Mouse (Mus musculus) embryonic facial prominence, embryonic 10.5 days (tissue): ENCODE results near the gene Tmem8b. TPM values are rescaled to one million over a fixed set of nuclear protein-coding genes. Genes with fewer than 3 reads are reported as not detected.

ENCODE experiments used
- DNase-seq: peaks from one replicate; pipeline ENCODE4 v3.0.0-alpha.2; 2017; ENCODE audit warnings: low spot score
- H3K27ac ChIP-seq: fragments of 300-500 bp; sonication (generic); replicated peaks from 2 replicates; pipeline ENCODE4 v1.5.1; 2016; ENCODE audit warnings: mild to moderate bottlenecking
- H3K27me3 ChIP-seq: fragments of 300-500 bp; sonication (generic); replicated peaks from 2 replicates; pipeline ENCODE4 v1.6.1; 2016; ENCODE audit warnings: low read depth, mild to moderate bottlenecking; ENCODE audit not compliant: poor library complexity, severe bottlenecking
- H3K36me3 ChIP-seq: fragments of 300-500 bp; sonication (generic); replicated peaks from 2 replicates; pipeline ENCODE4 v1.6.1; 2016; ENCODE audit warnings: mild to moderate bottlenecking, moderate library complexity
- H3K4me1 ChIP-seq: fragments of 300-500 bp; sonication (generic); 2 replicates; pipeline ENCODE4 v1.6.1; 2016
- H3K4me3 ChIP-seq: fragments of 300-500 bp; sonication (generic); 2 replicates; pipeline ENCODE4 v1.5.1; 2016; ENCODE audit warnings: mild to moderate bottlenecking, moderate library complexity
- H3K9me3 ChIP-seq: fragments of 300-500 bp; sonication (generic); 2 replicates; pipeline ENCODE4 v1.6.1; 2016; ENCODE audit warnings: mild to moderate bottlenecking
- WGBS: fragments of 180-500 bp; shearing (Covaris S2); methylation state at CpG from one replicate; pipeline ENCODE4 v1.1.7; 2016; 5-methylcytosine and 5-hydroxymethylcytosine counted together
- polyA plus RNA-seq: library from polyadenylated mRNA; unstranded; fragments of >200 nt; fragmentation: Nextera tagmentation; extraction: Ambion mirVana; gene quantifications from 2 replicates; pipeline ENCODE4 v1.2.1, GENCODE M21; 2016

Tmem8b gene
- polyA plus RNA-seq, 1 experiment from 2014 or later: 5.1 TPM

DNA sequence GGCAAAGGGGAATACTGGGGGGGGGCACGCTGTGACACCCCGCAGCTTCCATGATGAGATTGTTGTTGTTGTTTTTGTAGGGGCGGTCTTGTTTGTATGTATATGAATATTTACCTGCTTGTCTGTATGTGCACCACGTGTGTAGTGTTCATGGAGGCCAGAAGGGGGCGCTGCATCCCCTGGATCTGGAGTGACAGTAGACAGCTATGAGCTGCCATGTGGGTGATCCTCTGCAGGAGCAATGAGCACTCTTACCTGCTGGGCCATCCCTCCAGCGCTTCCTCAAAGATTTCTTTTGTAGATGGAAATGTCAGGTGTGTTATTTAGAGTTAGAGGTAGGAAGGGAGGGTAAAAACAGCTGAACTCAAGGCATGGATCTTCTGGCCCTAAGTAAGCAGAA, 34.7 kb downstream of the Tmem8b start:
- Histone ChIP-seq H3K9me3 (no peaks in the 10 kb centered on the region), H3K4me3 (no peak overlapping the region), H3K4me1 (no peaks in the 10 kb centered on the region; the same call in 1 of the 2 replicates), H3K27ac (no peak overlapping the region), H3K27me3 (peaks cover 8% of the 10 kb centered on the region; the same call in 1 of the 2 replicates), H3K36me3 (no peaks in the 10 kb centered on the region)
- DNase-seq: no peak
- WGBS: 75% methylated on average over 6 of the region's 6 CpGs

DNA sequence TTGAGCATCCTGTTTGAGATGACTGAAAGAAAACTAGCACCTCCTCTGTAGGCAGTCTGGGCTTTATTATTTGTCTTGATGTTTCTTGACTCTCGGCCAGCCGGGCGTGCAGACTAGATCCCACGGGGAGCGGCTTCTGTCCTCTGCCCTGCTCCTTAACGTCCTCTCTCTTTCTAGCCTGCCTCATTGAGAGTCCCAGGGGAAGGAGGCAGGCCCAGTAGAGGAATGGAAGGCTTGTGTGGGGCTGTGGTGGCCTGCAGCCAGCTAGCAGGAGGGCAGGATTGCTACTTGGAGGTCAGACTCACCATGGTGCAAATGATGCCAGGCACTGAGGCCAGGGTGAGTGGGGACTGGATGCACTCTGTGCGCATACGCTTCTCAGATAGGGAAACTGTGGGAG, 35.1 kb downstream of the Tmem8b start:
- Histone ChIP-seq H3K27ac (no peak overlapping the region), H3K9me3 (no peaks in the 10 kb centered on the region), H3K4me3 (no peak overlapping the region), H3K36me3 (no peaks in the 10 kb centered on the region), H3K4me1 (no peaks in the 10 kb centered on the region; the same call in 1 of the 2 replicates), H3K27me3 (peaks cover 8% of the 10 kb centered on the region; the same call in 1 of the 2 replicates)
- DNase-seq: no peak
- WGBS: 83% methylated on average over 8 of the region's 8 CpGs

DNA sequence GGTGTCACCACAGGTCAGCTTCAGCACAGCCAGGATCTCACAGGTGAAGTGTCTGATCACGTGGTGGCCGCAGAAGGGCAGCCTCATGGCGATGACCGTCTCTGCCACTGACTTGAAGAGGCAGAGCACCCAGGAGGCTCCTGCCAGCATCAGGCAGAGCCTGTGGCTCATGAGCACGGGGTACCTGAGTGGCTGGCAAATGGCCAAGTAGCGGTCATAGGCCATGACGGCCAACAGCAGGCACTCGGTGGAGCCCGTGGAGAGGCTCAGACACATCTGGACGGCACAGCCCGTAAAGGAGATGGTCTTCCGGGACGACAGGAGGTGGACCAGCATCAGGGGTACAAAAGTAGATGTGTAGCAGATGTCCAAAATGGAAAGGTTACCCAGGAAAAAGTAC, 37.2 kb downstream of the Tmem8b start:
- H3K9me3 ChIP-seq: no peaks in the 10 kb centered on the region
- no peaks in the 10 kb centered on the region for H3K36me3 ChIP-seq
- no peak overlapping the region for H3K27ac ChIP-seq
- peaks cover 8% of the 10 kb centered on the region; the same call in 1 of the 2 replicates for H3K27me3 ChIP-seq
- H3K4me1 ChIP-seq: no peaks in the 10 kb centered on the region; the same call in 1 of the 2 replicates
- 93% methylated on average over 13 of the region's 13 CpGs for WGBS
- H3K4me3 ChIP-seq: no peak overlapping the region
- DNase-seq: no peak

DNA sequence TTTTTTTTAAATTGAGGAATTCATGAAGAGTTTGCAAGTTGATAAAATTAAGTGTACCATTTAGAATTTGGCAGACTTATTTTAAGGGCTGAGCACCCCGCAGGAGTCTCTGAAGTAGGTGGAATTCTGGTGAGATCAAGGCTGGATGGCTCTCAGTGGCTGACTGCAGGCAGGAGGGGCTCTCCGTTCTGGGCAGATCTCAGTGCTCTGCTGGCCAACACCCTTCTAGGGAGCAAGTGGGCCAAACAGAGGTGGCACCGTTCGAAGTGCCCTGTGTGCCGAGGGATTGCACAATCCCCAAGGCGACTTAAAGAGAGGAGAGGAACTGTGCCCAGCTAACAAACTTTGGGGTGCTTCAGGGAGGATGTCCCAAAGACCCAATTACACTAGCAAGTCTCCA, 41.1 kb downstream of the Tmem8b start, which contains the start of gene Olfr71:
Gene Olfr71 (minus strand): TSS at position 387 of the 400 bp plus-strand sequence.
- Histone ChIP-seq H3K27me3 (peaks cover 15% of the 10 kb centered on the region; the same call in 1 of the 2 replicates), H3K4me1 (peaks cover 2% of the 10 kb centered on the region; the same call in 1 of the 2 replicates), H3K27ac (no peak within 1 kb of the TSS), H3K36me3 (no peaks in the 10 kb centered on the region), H3K9me3 (no peaks in the 10 kb centered on the region), H3K4me3 (no peak within 1 kb of the TSS)
- WGBS: 74% methylated on average over 6 of the region's 6 CpGs
- DNase-seq: no peak

DNA sequence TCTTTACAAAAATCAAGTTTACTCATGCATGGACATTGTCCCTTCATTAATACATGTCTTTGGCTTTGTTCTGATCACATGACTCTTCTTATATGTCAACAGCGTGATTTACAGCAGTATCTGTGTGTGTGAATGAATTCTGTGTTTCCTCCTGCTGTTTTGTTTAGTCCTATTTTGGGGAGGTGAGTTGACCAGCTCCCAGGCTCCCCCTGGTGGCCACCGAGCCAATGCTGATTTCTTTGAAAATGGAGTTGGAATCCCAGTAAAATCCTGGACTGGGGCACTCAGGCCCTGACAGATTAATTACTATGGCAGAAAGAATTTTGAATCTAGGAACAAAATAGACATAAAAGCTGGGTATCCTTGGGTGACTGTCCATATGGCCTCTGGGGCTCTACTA, 43.0 kb downstream of the Tmem8b start:
- H3K4me1 ChIP-seq: peaks cover 2% of the 10 kb centered on the region; the same call in 1 of the 2 replicates
- 0 out of 2 replicates have a peak, but pooled peaks cover 6% of the 10 kb centered on the region for H3K27me3 ChIP-seq
- peak; percentile 85 for DNase-seq
- 5% methylated on average over 2 of the region's 2 CpGs for WGBS
- H3K27ac ChIP-seq: no peak overlapping the region
- H3K36me3 ChIP-seq: no peaks in the 10 kb centered on the region
- no peak overlapping the region for H3K4me3 ChIP-seq
- H3K9me3 ChIP-seq: no peaks in the 10 kb centered on the region

DNA sequence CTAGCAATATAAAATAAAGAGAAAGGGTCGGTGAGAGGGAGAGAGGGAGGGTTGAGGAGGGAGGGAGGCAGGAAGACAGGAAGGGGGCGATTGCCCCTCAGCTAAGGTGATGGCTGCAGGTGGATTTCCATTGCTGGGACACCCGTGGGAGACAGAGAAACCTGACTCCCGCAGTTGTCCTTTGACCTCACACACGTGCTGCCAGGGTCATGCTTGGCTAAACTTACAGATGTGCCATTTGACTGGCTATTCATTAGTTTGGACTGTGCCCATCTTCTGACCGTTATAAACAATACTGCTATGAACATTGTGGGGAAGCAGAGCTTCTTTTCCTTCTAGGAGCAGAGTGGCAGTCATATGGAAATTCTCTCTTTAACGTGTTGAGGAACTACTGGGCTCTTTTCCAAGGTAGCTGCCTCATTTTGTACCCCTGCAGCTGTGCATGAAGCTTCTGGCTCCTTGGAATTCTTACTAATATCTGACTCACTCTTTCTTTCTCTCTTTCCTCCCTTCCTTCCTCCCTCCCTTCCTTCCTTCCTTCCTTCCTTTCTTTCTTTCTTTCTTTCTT, 45.0 kb downstream of the Tmem8b start:
- DNase-seq: no peak

DNA sequence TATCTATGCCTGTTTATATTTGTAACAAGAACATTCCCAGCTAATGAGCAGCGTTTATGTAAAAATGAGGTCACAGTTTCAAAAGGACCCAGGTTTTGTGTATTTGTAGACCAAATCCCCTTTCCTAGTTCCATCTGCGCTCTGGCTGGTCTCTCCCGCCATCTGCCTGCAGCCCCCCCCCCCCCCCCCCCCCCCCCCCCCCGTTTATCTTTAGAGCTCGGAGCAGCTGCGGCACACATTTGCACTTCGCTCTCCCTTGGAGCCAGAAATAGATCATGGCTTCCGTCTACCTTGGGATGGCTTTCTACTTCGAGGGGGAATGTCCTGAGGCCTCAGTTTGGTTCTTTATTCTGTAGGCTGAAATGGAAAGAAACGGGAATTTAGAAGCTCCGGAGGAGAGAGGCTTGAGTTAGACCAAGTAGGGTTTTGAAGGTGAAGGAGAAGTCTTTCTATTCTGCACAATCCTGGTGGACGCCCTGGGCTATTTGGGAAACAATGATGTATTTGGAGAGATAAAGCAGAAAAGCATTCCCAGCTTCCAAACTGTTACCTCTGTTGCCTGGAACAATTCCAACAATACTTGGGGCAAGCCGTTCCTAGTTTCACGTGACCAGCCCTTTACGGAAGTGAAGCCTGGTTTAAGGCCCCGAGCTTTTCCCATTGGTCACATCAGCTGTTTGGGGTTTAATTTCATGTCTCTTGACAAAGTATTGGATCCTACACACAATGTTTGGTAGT, 51.9 kb downstream of the Tmem8b start:
- WGBS: 63% methylated on average over 15 of the region's 16 CpGs
- Histone ChIP-seq H3K4me3 (no peak overlapping the region), H3K4me1 (no peaks in the 10 kb centered on the region), H3K27me3 (no peaks in the 10 kb centered on the region), H3K36me3 (no peaks in the 10 kb centered on the region), H3K27ac (no peak overlapping the region), H3K9me3 (no peaks in the 10 kb centered on the region)
- DNase-seq: no peak

More for the DNA sequence above, 45.0 kb downstream of the Tmem8b start:
- H3K9me3 ChIP-seq: no peaks in the 10 kb centered on the region
- no peak overlapping the region for H3K4me3 ChIP-seq
- no peaks in the 10 kb centered on the region for H3K36me3 ChIP-seq
- WGBS: 37% methylated on average over 7 of the region's 7 CpGs
- H3K27me3 ChIP-seq: 0 out of 2 replicates have a peak, but pooled peaks cover 6% of the 10 kb centered on the region
- 0 out of 2 replicates have a peak, but pooled peaks cover 2% of the 10 kb centered on the region for H3K4me1 ChIP-seq
- no peak overlapping the region for H3K27ac ChIP-seq

DNA sequence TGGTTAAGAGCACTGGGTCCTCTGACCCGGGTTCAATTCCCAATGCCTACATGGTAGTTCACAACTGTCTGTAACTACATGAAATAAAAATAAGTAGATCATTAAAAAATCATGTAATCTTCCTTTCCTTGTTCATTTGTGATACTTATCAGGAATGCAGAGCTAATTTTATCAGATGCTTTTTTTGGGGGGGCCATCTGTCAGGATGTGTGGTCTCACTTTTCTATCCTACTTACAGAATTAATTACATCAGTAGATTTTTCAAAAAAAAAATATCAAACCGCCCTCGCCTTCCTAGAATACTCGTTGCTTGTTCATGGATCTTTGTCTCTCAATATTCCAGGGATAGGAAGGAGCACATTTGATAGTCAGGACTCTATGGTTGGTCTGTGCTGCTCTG, 53.4 kb downstream of the Tmem8b start:
- Histone ChIP-seq H3K27me3 (no peaks in the 10 kb centered on the region), H3K4me1 (peaks cover 10% of the 10 kb centered on the region), H3K9me3 (no peaks in the 10 kb centered on the region), H3K36me3 (no peaks in the 10 kb centered on the region), H3K27ac (no peak overlapping the region), H3K4me3 (no peak overlapping the region)
- no peak for DNase-seq
- WGBS: 95% methylated on average over 4 of the region's 4 CpGs

DNA sequence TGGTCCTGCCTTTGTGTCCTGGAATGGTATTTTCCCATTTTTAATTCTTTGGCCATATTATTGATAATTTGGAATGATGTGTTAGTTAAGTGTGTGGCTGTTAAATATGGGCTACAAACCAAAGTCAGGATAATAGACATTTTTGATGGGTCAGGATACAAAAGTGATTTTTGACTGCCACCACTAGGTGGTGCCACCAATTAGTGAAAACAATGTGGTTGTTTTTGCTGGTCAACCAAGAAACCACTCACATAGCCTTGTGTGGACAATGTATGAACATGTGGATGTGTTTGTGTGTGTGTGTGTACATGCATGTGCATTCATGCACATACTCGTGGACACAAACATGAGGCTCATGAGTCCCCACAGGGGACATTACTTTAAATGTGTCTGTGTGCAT, 56.0 kb downstream of the Tmem8b start:
- peak; percentile 34 for DNase-seq
- Histone ChIP-seq H3K36me3 (no peaks in the 10 kb centered on the region), H3K4me1 (peaks cover 29% of the 10 kb centered on the region), H3K27ac (no peak overlapping the region), H3K4me3 (no peak overlapping the region), H3K9me3 (no peaks in the 10 kb centered on the region), H3K27me3 (no peaks in the 10 kb centered on the region)
- 47% methylated on average over 1 of the region's 1 CpGs for WGBS

DNA sequence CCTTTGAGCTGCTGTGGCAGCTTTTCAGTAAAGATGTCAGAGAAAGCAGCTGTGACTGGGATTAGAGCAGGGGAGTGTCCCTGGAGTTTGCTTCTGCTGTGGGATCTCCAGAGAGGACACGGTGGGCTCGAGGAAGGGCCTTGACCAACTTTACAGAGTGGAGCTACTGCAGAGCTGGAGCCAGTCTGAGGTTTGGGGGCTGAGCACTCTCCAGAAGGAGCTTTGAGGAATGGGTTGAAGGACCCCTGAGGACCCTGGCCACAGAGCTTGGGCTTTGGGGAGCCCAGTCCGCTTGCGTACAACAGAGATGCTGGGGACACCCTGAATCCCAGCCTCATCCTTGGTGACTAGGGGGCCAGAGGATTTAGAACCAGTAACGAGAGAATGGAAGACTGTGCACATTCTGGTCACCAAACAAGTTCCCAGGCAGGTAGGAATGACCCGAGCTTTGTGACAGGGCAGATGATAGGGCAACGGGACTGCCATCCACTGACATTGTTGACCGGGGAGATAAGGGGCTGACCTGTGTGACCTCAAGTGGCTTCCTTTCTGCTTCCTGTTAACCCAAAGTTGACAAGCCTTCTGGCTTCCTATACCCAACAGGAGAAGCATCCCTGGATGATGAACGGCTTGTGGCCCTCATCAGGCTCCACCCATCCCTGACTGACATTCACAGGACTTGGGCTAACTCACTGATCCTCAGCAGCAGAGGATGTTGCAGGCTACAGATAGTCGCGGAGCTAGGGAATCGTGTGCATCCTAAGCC, 57.6 kb downstream of the Tmem8b start:
- Histone ChIP-seq H3K36me3 (no peaks in the 10 kb centered on the region), H3K27me3 (no peaks in the 10 kb centered on the region), H3K4me3 (no peak overlapping the region), H3K9me3 (no peaks in the 10 kb centered on the region), H3K4me1 (peaks cover 39% of the 10 kb centered on the region), H3K27ac (no peak overlapping the region)
- WGBS: 63% methylated on average over 12 of the region's 12 CpGs
- no peak for DNase-seq

DNA sequence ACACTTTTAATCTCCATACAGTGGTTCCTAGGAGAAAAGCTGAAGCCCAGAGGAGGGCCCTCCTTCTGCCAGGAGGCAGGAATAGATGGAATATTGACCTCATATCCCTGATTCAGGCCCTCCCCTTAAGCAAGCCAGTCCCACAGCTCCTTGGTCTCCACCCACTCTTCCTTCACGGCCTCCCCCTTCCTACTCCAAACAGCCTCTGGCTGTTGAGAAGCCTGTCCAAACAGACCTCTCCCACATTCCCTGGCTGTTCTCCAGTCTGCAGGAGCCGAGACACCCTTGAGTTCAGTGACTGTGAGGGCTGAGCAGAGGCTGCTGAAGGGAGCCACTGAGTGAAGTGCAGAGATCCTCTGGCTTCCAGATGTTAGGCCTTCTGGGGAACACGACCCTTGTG, 58.2 kb downstream of the Tmem8b start, which contains the start of gene Hrct1:
Gene Hrct1 (plus strand): TSS at position 194 of the 400 bp plus-strand sequence.
- H3K27ac ChIP-seq: peak within 1 kb of the TSS; percentile 30; the same call in 1 of the 2 replicates
- no peak for DNase-seq
- peaks cover 39% of the 10 kb centered on the region for H3K4me1 ChIP-seq

More for the DNA sequence above, 58.2 kb downstream of the Tmem8b start, which contains the start of gene Hrct1:
- 37% methylated on average over 3 of the region's 3 CpGs for WGBS
- Histone ChIP-seq H3K27me3 (no peaks in the 10 kb centered on the region), H3K9me3 (no peaks in the 10 kb centered on the region), H3K4me3 (no peak within 1 kb of the TSS), H3K36me3 (no peaks in the 10 kb centered on the region)
